8 mouse cellular contexts compared by ENCODE assay signal in genomic region chr14:20914415-20914814, GRCm38 (mm10). TPM values are rescaled to one million over a fixed set of nuclear protein-coding genes. Genes with fewer than 3 reads are reported as not detected.
DNase-seq lines count a peak whose midpoint lies in the region; ATAC-seq lines count a peak whose summit lies in the region.

No protein-coding gene starts in this region.

- H3K36me3 ChIP-seq in forebrain, embryonic 16.5 days (ENCODE audit: control insufficient read depth, insufficient read depth): no peaks in the 10 kb centered on the region
- no peaks in the 10 kb centered on the region for H3K36me3 ChIP-seq in forebrain, embryonic 10.5 days (replicated peaks)
- no peaks in the 10 kb centered on the region for H3K36me3 ChIP-seq in liver, embryonic 12.5 days
- H3K36me3 ChIP-seq in kidney, embryonic 15.5 days: no peaks in the 10 kb centered on the region

- no peaks in the 10 kb centered on the region for H3K9me3 ChIP-seq in forebrain, embryonic 16.5 days (ENCODE audit: control insufficient read depth, low read length)
- no peaks in the 10 kb centered on the region for H3K9me3 ChIP-seq in forebrain, embryonic 10.5 days
- no peaks in the 10 kb centered on the region for H3K9me3 ChIP-seq in liver, embryonic 12.5 days (replicated peaks)
- H3K9me3 ChIP-seq in kidney, embryonic 15.5 days (replicated peaks): no peaks in the 10 kb centered on the region

- H3K27ac ChIP-seq in forebrain, embryonic 16.5 days (ENCODE audit: low read length): no peak overlapping the region
- no peak overlapping the region for H3K27ac ChIP-seq in forebrain, embryonic 10.5 days
- H3K27ac ChIP-seq in liver, embryonic 12.5 days: no peak overlapping the region
- no peak overlapping the region for H3K27ac ChIP-seq in kidney, embryonic 15.5 days

- no peak overlapping the region for H3K4me3 ChIP-seq in forebrain, embryonic 16.5 days (replicated peaks; ENCODE audit: low read length)
- H3K4me3 ChIP-seq in forebrain, embryonic 10.5 days: no peak overlapping the region
- H3K4me3 ChIP-seq in liver, embryonic 12.5 days: no peak overlapping the region
- no peak overlapping the region for H3K4me3 ChIP-seq in kidney, embryonic 15.5 days (replicated peaks)

- no peak overlapping the region for H3K4me2 ChIP-seq in forebrain, embryonic 16.5 days (ENCODE audit: low read length)
- H3K4me2 ChIP-seq in liver, embryonic 12.5 days: no peak overlapping the region
- no peak overlapping the region for H3K4me2 ChIP-seq in kidney, embryonic 15.5 days

- ATAC-seq in forebrain, embryonic 16.5 days: peak; percentile 49; the same call in 1 of the 2 replicates
- no peak for ATAC-seq in liver, embryonic 12.5 days
- no peak for ATAC-seq in kidney, embryonic 15.5 days (replicated peaks; ENCODE audit: low FRiP score)

- H3K9ac ChIP-seq in forebrain, embryonic 16.5 days (replicated peaks; ENCODE audit: low read depth, low read length): no peak overlapping the region
- no peak overlapping the region for H3K9ac ChIP-seq in liver, embryonic 12.5 days
- no peak overlapping the region for H3K9ac ChIP-seq in kidney, embryonic 15.5 days

- WGBS in forebrain, embryonic 16.5 days: 21% methylated on average over 2 of the region's 2 CpGs
- 80% methylated on average over 2 of the region's 2 CpGs for WGBS in forebrain, embryonic 10.5 days
- 57% methylated on average over 2 of the region's 2 CpGs for WGBS in liver, embryonic 12.5 days (ENCODE audit: insufficient replicate concordance)
- WGBS in kidney, embryonic 15.5 days: 40% methylated on average over 2 of the region's 2 CpGs

- no peak for DNase-seq in forebrain, embryonic 10.5 days (ENCODE audit: extremely low spot score, low spot score)
- peak; percentile 81 for DNase-seq in 3T3-L1 (ENCODE audit: low read depth, low spot score)
- peak; percentile 20 for DNase-seq in cerebellum, adult 8-10 months
- DNase-seq in layer of hippocampus, postnatal 25 days (ENCODE audit: extremely low spot score in 1 of 2, low spot score in 1 of 2): peak; percentile 12 to 49
- DNase-seq in thymus, postnatal 0 days (ENCODE audit: low spot score): no peak

- H3K4me1 ChIP-seq in forebrain, embryonic 16.5 days (replicated peaks; ENCODE audit: control insufficient read depth, insufficient read depth, low read length): 0 out of 2 replicates have a peak, but pooled peaks cover 3% of the 10 kb centered on the region
- no peaks in the 10 kb centered on the region for H3K4me1 ChIP-seq in forebrain, embryonic 10.5 days
- H3K4me1 ChIP-seq in liver, embryonic 12.5 days: peaks cover 42% of the 10 kb centered on the region
- no peaks in the 10 kb centered on the region for H3K4me1 ChIP-seq in kidney, embryonic 15.5 days

- H3K27me3 ChIP-seq in forebrain, embryonic 16.5 days (replicated peaks; ENCODE audit: control insufficient read depth, insufficient read depth, low read length): no peaks in the 10 kb centered on the region
- no peaks in the 10 kb centered on the region for H3K27me3 ChIP-seq in forebrain, embryonic 10.5 days (ENCODE audit: poor library complexity, severe bottlenecking)
- no peaks in the 10 kb centered on the region for H3K27me3 ChIP-seq in liver, embryonic 12.5 days (replicated peaks)
- no peaks in the 10 kb centered on the region for H3K27me3 ChIP-seq in kidney, embryonic 15.5 days

RNA-seq across cellular contexts. Expression of gene Vcl, which starts 14.8 kb away (rescaled TPM):
- 11.4 and 13.0 TPM in 2 replicates for polyA plus RNA-seq in forebrain, embryonic 16.5 days (2015; fragmentation: Nextera tagmentation; extraction: Ambion mirVana)
- 28.4 and 30.7 TPM in 2 replicates for polyA plus RNA-seq in forebrain, embryonic 10.5 days (2016; fragmentation: Nextera tagmentation; extraction: Ambion mirVana)
- total RNA-seq in layer of hippocampus, postnatal 25 days (2021): 10 to 100 TPM; 30.9 to 31.1 TPM
- 36.0 and 37.7 TPM in 2 replicates for polyA plus RNA-seq in liver, embryonic 12.5 days (2016; fragmentation: Nextera tagmentation; extraction: Ambion mirVana)
- 6.4 and 6.6 TPM in 2 replicates for polyA plus RNA-seq in thymus, postnatal 0 days (2015; fragmentation: Nextera tagmentation; extraction: Ambion mirVana)
- polyA plus RNA-seq in kidney, embryonic 15.5 days (2015; fragmentation: Nextera tagmentation; extraction: Ambion mirVana): 46.4 and 51.3 TPM in 2 replicates

Comparison
In these comparisons a context has a peak if more than half of its experiments do, and no peak if none do; other contexts are left out.
1. DNase-seq: peak in 3T3-L1 (single experiment), cerebellum, adult 8-10 months (single experiment) and layer of hippocampus, postnatal 25 days (2 of 2); none in forebrain, embryonic 10.5 days (single experiment) and thymus, postnatal 0 days (single experiment).